In genomic region chr7:24378049-24378701, GRCm38 (mm10) we compare ENCODE assay signal across 15 mouse cellular contexts. TPM values are rescaled to one million over a fixed set of nuclear protein-coding genes. Genes with fewer than 3 reads are reported as not detected.
A peak's percentile ranks its signal among the peaks of the same experiment; 100 is the strongest.
DNase-seq lines count a peak whose midpoint lies in the region; ATAC-seq and TF ChIP-seq lines count a peak whose summit lies in the region.
"Had no signal": no experiment of that assay in that cellular context is flagged by ENCODE, and none has a peak within 500 bp of the region (broad histone marks: within the 10 kb centered on the region; RNA-seq: fewer than 3 reads in every experiment).

No protein-coding gene starts in this region.

- no peak for TF ChIP-seq POLR2A in heart, adult 2 months (IDR thresholded peaks at IDR 0.05; ENCODE audit: insufficient read depth, low read depth, low read length)

- 0 out of 2 replicates have a peak overlapping the region, but pooled peaks have one; percentile 22 for H3K9ac ChIP-seq in heart, embryonic 11.5 days (ENCODE audit: low read depth, low read length)
- no peak overlapping the region for H3K9ac ChIP-seq in heart, adult 2 months (ENCODE audit: low read depth, low read length)

- no peak for TF ChIP-seq EP300 in heart, adult 2 months (IDR thresholded peaks at IDR 0.05; ENCODE audit: insufficient read depth, low read depth, low read length)

- no peaks in the 10 kb centered on the region for H3K36me3 ChIP-seq in heart, embryonic 11.5 days (ENCODE audit: control insufficient read depth, insufficient read depth, low read length)
- H3K36me3 ChIP-seq in heart, adult 2 months (ENCODE audit: control insufficient read depth, insufficient read depth, low read length): no peaks in the 10 kb centered on the region
- H3K36me3 ChIP-seq: kidney, embryonic 15.5 days had no signal

- intact Hi-C loops in heart, adult 2 months (cut with DNase I): no loop called here

- H3K27me3 ChIP-seq in heart, embryonic 11.5 days (ENCODE audit: control insufficient read depth, insufficient read depth, low read length): peaks cover 8% of the 10 kb centered on the region; the same call in 1 of the 2 replicates
- H3K27me3 ChIP-seq in heart, adult 2 months (ENCODE audit: control insufficient read depth, insufficient read depth, low read length): peaks cover 3% of the 10 kb centered on the region
- H3K27me3 ChIP-seq: kidney, embryonic 15.5 days had no signal

- no peaks in the 10 kb centered on the region for H3K9me3 ChIP-seq in heart, embryonic 11.5 days (replicated peaks; ENCODE audit: control insufficient read depth, low read length)
- H3K9me3 ChIP-seq: forebrain, embryonic 13.5 days; kidney, embryonic 15.5 days had no signal

- ATAC-seq in heart, embryonic 11.5 days (replicated peaks; ENCODE audit: insufficient number of reproducible peaks, low FRiP score, low TSS enrichment): no peak
- ATAC-seq: forebrain, embryonic 13.5 days had no signal

- no peaks in the 10 kb centered on the region for H3K79me2 ChIP-seq in heart, adult 2 months (replicated peaks; ENCODE audit: control insufficient read depth, insufficient read depth, low read length)

- H3K4me3 ChIP-seq in heart, embryonic 11.5 days (ENCODE audit: low read depth, low read length): 0 out of 2 replicates have a peak overlapping the region, but pooled peaks have one; percentile 5
- H3K4me3 ChIP-seq in heart, adult 2 months: no peak overlapping the region

- DNase-seq in heart, adult 2 months: no peak
- peak; percentile 9 for DNase-seq in MN1 (ENCODE audit: low spot score)
- peak; percentile 86 for DNase-seq in induced T-regulatory cell, adult 2 months (ENCODE audit: low read depth)
- peak; percentile 87 for DNase-seq in naive thymus-derived CD4-positive, alpha-beta T cell, adult 2 months (ENCODE audit: low read depth)
- DNase-seq in left cerebral cortex, adult 8-10 months (ENCODE audit: low spot score in 2 of 2): no peak
- no peak for DNase-seq in adrenal gland, postnatal 25 days
- DNase-seq in frontal cortex, postnatal 14 days (ENCODE audit: low spot score in 2 of 2): no peak
- DNase-seq: adrenal gland, postnatal 10 days; cerebellum, adult 8-10 months; heart, postnatal 14 days; lung, embryonic 14.5 days had no signal

- 72% methylated on average over 10 of the region's 10 CpGs for WGBS in heart, embryonic 11.5 days (ENCODE audit: insufficient replicate concordance)
- WGBS in heart, adult 2 months: 72% methylated on average over 10 of the region's 10 CpGs

- peak overlapping the region; percentile 64 for H3K4me2 ChIP-seq in heart, embryonic 11.5 days

- no peak for TF ChIP-seq CTCF in heart, adult 2 months (IDR thresholded peaks at IDR 0.05)

- peaks cover 4% of the 10 kb centered on the region for H3K4me1 ChIP-seq in heart, embryonic 11.5 days (ENCODE audit: control insufficient read depth, insufficient read depth, low read length)
- peaks cover 2% of the 10 kb centered on the region for H3K4me1 ChIP-seq in heart, adult 2 months (ENCODE audit: control insufficient read depth, insufficient read depth, low read length)

- H3K27ac ChIP-seq in heart, embryonic 11.5 days (ENCODE audit: low read depth, low read length): no peak overlapping the region
- H3K27ac ChIP-seq in heart, adult 2 months: no peak overlapping the region
- H3K27ac ChIP-seq: forebrain, embryonic 13.5 days; kidney, embryonic 15.5 days had no signal

RNA-seq across cellular contexts. Expression of gene Kcnn4, which starts 8.1 kb away (rescaled TPM):
- polyA plus RNA-seq in heart, embryonic 11.5 days (2014; fragmentation: Nextera tagmentation; extraction: Ambion mirVana): 9.9 and 11.2 TPM in 2 replicates
- 1 to 10 TPM in 1 of 2 experiments, under 1 TPM in 1; 0.91 to 1.1 TPM for total RNA-seq in heart, adult 2 months (2021)
- 1.2 and 1.9 TPM in 2 replicates for polyA plus RNA-seq in heart, adult 2 months (2012; rRNA removed)
- total RNA-seq in left cerebral cortex, adult 8-10 months (2022): 1 to 10 TPM in 1 of 4 experiments, under 1 TPM in 3; 0.50 to 1.0 (median 0.53) TPM
- total RNA-seq in adrenal gland, postnatal 25 days (2021): 0.21 TPM in 1 of 2 replicates, not detected in the other

RNA-seq across cellular contexts. Expression of gene Smg9, which starts 21.2 kb away (rescaled TPM):
- 17.5 and 21.2 TPM in 2 replicates for polyA plus RNA-seq in heart, embryonic 11.5 days (2014; fragmentation: Nextera tagmentation; extraction: Ambion mirVana)
- 1 to 10 TPM; 5.9 to 6.6 TPM for total RNA-seq in heart, adult 2 months (2021)
- polyA plus RNA-seq in heart, adult 2 months (2012; rRNA removed): 19.2 and 21.4 TPM in 2 replicates
- 10 to 100 TPM; 40.2 to 47.7 (median 43.4) TPM for total RNA-seq in left cerebral cortex, adult 8-10 months (2022)
- 26.6 and 29.1 TPM in 2 replicates for total RNA-seq in adrenal gland, postnatal 25 days (2021)

RNA-seq across cellular contexts. Expression of gene Lypd5, which starts 29.2 kb away (rescaled TPM):
- not detected in 2 replicates for polyA plus RNA-seq in heart, embryonic 11.5 days (2014; fragmentation: Nextera tagmentation; extraction: Ambion mirVana)
- total RNA-seq in heart, adult 2 months (2021): not detected
- not detected in 2 replicates for polyA plus RNA-seq in heart, adult 2 months (2012; rRNA removed)
- total RNA-seq in left cerebral cortex, adult 8-10 months (2022): not detected
- total RNA-seq in adrenal gland, postnatal 25 days (2021): not detected in 2 replicates
- total RNA-seq: adrenal gland, postnatal 10 days; heart, postnatal 14 days; monocyte, adult 5-6 weeks had no signal
- polyA plus RNA-seq: forebrain, embryonic 13.5 days; kidney, embryonic 15.5 days; lung, embryonic 14.5 days had no signal

RNA-seq across cellular contexts. Expression of gene Tescl, which starts 44.4 kb away (rescaled TPM):
- polyA plus RNA-seq in heart, embryonic 11.5 days (2014; fragmentation: Nextera tagmentation; extraction: Ambion mirVana): not detected in 2 replicates
- not detected for total RNA-seq in heart, adult 2 months (2021)
- polyA plus RNA-seq in heart, adult 2 months (2012; rRNA removed): 0.35 and 0.66 TPM in 2 replicates
- total RNA-seq in left cerebral cortex, adult 8-10 months (2022): not detected
- 1.0 and 1.1 TPM in 2 replicates for total RNA-seq in adrenal gland, postnatal 25 days (2021)
- total RNA-seq: heart, postnatal 14 days had no signal
- polyA plus RNA-seq: forebrain, embryonic 13.5 days; lung, embryonic 14.5 days had no signal

Comparison
In these comparisons a context has a peak if more than half of its experiments do, and no peak if none do; other contexts are left out.
1. DNase-seq: peak in MN1 (single experiment), induced T-regulatory cell, adult 2 months (single experiment) and naive thymus-derived CD4-positive, alpha-beta T cell, adult 2 months (single experiment); none in heart, adult 2 months (0 of 2), left cerebral cortex, adult 8-10 months (0 of 2), adrenal gland, postnatal 25 days (single experiment) and frontal cortex, postnatal 14 days (0 of 2).